Mouse (Mus musculus) cortical plate, adult 2 months (tissue): Measurements from ENCODE around the gene Chst15. TPM values are rescaled to one million over a fixed set of nuclear protein-coding genes. Genes with fewer than 3 reads are reported as not detected.

Experiments used
- H3K27ac ChIP-seq: fragments of 200-500 bp; 2 replicates; pipeline ENCODE4 v1.5.1; 2012; ENCODE audit warnings: low read length, control low read depth, inconsistent platforms; ENCODE audit not compliant: insufficient read depth
- H3K4me1 ChIP-seq: fragments of 200-500 bp; 2 replicates; pipeline ENCODE4 v1.6.1; 2011; ENCODE audit warnings: low read length; ENCODE audit not compliant: control insufficient read depth, insufficient read depth
- H3K4me3 ChIP-seq: fragments of 200-500 bp; 2 replicates; pipeline ENCODE4 v1.5.1; 2011; ENCODE audit warnings: mild to moderate bottlenecking, low read length, control low read depth; ENCODE audit not compliant: insufficient read depth
- CTCF ChIP-seq: fragments of 200-500 bp; IDR thresholded peaks from 2 replicates; pipeline ENCODE4 v1.5.1; 2011; ENCODE audit warnings: mild to moderate bottlenecking, control low read depth, low read length; ENCODE audit not compliant: insufficient read depth; ENCODE audit errors: extremely low read depth
- POLR2A ChIP-seq: fragments of 200-500 bp; IDR thresholded peaks from 2 replicates; pipeline ENCODE4 v1.6.1; 2011; ENCODE audit warnings: mild to moderate bottlenecking, low read length, control low read depth; ENCODE audit not compliant: insufficient read depth; ENCODE audit errors: extremely low read depth
- polyA plus RNA-seq: library from polyadenylated mRNA; depleted of rRNA; stranded (reverse); fragments of >200 nt; gene quantifications from 2 replicates; pipeline ENCODE4 v1.2.3, GENCODE M21; 2012

Chst15 gene
- polyA plus RNA-seq, 1 experiment, result 16.0 TPM

DNA sequence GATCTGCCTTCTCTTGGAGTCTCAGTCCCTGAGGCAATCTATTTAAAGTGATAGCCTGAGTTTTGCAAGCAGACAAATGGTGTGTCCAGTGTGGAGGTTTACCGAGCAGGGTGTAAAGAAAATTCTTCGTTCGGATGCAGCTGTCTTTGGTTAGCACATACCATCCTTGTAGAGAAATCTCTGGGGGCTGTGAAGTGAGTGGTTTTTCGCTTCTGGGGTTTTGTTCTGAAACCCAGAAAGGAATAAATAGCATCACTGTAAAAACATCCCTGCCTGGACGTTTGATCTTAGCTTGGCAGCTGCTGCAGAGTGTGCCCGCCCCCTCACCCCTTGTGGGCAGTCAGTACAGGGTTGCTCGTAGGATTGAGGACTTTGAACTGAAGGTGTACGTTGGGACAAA lies 39.2 kb upstream of the Chst15 start:
- no peak overlapping the region for H3K4me3 ChIP-seq
- TF ChIP-seq POLR2A (no peak), CTCF (no peak)
- H3K27ac ChIP-seq, result no peak overlapping the region
- peaks cover 2% of the 10 kb centered on the region for H3K4me1 ChIP-seq

DNA sequence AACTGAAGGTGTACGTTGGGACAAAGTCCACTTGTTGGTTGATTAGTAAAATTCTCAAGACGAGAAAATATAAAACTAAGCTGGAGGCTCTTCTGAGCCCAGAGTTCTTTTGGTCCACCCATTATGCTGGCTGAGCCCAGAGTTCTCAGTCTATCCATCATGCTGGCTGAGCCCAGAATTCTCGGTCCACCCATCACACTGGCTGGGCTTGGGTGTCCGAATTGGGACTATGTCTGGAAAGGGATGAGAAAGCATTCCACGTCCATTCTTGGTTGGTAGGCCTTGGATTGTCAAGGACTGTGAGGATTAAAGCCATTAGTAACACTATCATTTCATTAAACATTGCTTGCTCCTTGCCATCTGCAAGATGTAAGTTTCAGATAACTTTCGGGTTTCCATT lies 38.7 kb upstream of the Chst15 start:
- TF ChIP-seq CTCF, result no peak
- no peak for TF ChIP-seq POLR2A
- peaks cover 2% of the 10 kb centered on the region for H3K4me1 ChIP-seq
- no peak overlapping the region for H3K27ac ChIP-seq
- no peak overlapping the region for H3K4me3 ChIP-seq

- Histone ChIP-seq H3K4me1 (no peaks in the 10 kb centered on the region), H3K27ac (no peak overlapping the region), H3K4me3 (no peak overlapping the region)
- TF ChIP-seq CTCF, result no peak
- TF ChIP-seq POLR2A, result no peak
Measured at GRCm38 (mm10) chr7:132349075-132349572, 32.1 kb upstream of the Chst15 start.

- Histone ChIP-seq H3K4me3 (no peak overlapping the region), H3K4me1 (no peaks in the 10 kb centered on the region), H3K27ac (no peak overlapping the region)
- TF ChIP-seq CTCF, result no peak
- TF ChIP-seq POLR2A, result no peak
Measured at GRCm38 (mm10) chr7:132347273-132348045, 30.4 kb upstream of the Chst15 start.

- Histone ChIP-seq H3K4me3 (no peak overlapping the region), H3K4me1 (no peaks in the 10 kb centered on the region), H3K27ac (no peak overlapping the region)
- no peak for TF ChIP-seq POLR2A
- TF ChIP-seq CTCF, result no peak
Measured at GRCm38 (mm10) chr7:132345526-132346070, 28.6 kb upstream of the Chst15 start.

GRCm38 (mm10) chr7:132344606-132345005 lies 27.6 kb upstream of the Chst15 start:
- Histone ChIP-seq H3K27ac (no peak overlapping the region), H3K4me1 (no peaks in the 10 kb centered on the region), H3K4me3 (no peak overlapping the region)
- no peak for TF ChIP-seq POLR2A
- no peak for TF ChIP-seq CTCF

DNA sequence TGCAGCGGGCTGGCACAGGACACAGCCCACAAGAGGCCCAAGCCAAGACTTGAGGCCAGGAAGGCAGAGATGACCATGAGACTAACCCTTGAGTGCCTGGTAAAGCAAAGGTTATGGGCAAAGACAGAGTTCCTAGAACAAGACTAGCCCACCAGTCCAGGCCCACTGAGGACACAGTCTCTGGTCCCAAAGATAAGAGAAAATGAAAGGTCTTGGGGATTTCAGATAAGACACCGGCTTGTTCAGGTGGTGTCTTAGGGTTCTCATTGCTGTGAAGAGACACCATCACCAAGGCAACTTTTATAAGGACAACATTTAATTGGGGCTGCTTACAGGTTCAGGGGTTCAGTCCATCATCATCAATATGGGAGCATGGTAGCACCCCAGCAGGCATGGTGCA lies 26.9 kb upstream of the Chst15 start:
- no peak for TF ChIP-seq POLR2A
- no peak for TF ChIP-seq CTCF
- no peaks in the 10 kb centered on the region for H3K4me1 ChIP-seq
- no peak overlapping the region for H3K27ac ChIP-seq
- H3K4me3 ChIP-seq, result no peak overlapping the region

- no peak overlapping the region for H3K27ac ChIP-seq
- no peak overlapping the region for H3K4me3 ChIP-seq
- no peaks in the 10 kb centered on the region for H3K4me1 ChIP-seq
- no peak for TF ChIP-seq CTCF
- TF ChIP-seq POLR2A, result no peak
Measured at GRCm38 (mm10) chr7:132343146-132343545, 26.1 kb upstream of the Chst15 start.

DNA sequence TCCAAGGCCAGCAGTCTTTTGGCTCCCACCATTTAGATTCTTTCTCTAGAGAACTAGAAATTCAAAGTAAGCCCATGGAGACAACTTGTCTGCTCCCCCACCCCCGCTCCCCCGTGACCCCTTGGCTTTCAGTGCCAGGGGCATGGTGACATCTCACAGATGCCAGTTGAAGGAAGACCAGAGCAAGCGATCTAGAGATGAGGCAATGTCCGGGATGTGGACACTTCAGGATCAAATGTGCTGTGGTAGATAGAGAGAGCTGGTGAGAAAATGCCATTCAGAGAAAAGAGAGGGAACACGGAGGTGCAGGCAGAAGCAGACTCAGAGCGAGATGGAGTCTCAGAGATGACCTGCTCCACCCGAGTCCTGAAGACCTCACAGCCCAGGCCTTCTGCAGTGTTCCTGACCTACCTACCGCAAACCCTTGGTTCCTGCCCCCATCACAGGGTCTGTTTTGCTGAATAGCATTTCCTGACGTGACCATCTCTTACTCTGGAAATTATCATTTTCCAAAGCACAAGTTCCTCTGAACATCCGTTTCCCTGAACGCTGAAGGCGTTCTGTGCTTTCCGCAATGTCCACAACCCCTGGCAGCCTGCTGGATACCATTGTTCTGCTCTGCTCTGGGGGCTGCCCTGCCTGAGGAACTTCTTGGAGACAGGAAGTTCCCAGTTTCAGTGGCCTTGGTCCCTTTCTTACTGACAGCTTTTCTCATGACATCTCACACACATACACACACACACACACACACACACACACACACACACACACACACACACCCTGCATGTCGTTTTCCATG lies 22.2 kb upstream of the Chst15 start:
- Histone ChIP-seq H3K4me3 (no peak overlapping the region), H3K4me1 (peaks cover 5% of the 10 kb centered on the region; the same call in 1 of the 2 replicates), H3K27ac (no peak overlapping the region)
- TF ChIP-seq CTCF (no peak), POLR2A (no peak)
